Mouse (Mus musculus) forebrain, embryonic 14.5 days (tissue): ENCODE measurements around the gene Pcsk7. TPM values are rescaled to one million over a fixed set of nuclear protein-coding genes. Genes with fewer than 3 reads are reported as not detected.

Experiments
- ATAC-seq: fragments of 200-750 bp; cut with Nextera tagmentation; 2 replicates; pipeline ENCODE4 v1.8.0; 2017; ENCODE audit warnings: mild to moderate bottlenecking, moderate library complexity
- DNase-seq: peaks from one replicate; pipeline ENCODE4 v3.0.0-alpha.2; 2015; ENCODE audit warnings: low spot score
- H3K27ac ChIP-seq: fragments of 300-500 bp; sonication (generic); 2 replicates; pipeline ENCODE4 v1.5.1; 2014; ENCODE audit warnings: low read depth, mild to moderate bottlenecking, control low read depth, low read length, moderate library complexity
- H3K27me3 ChIP-seq: fragments of 300-500 bp; sonication (generic); replicated peaks from 2 replicates; pipeline ENCODE4 v1.6.1; 2014; ENCODE audit warnings: low read length, control low read depth, mixed read lengths; ENCODE audit not compliant: control insufficient read depth, insufficient read depth
- H3K36me3 ChIP-seq: fragments of 300-500 bp; sonication (generic); 2 replicates; pipeline ENCODE4 v1.6.1; 2014; ENCODE audit warnings: low read length, control low read depth; ENCODE audit not compliant: control insufficient read depth, insufficient read depth
- H3K4me1 ChIP-seq: fragments of 300-500 bp; sonication (generic); 2 replicates; pipeline ENCODE4 v1.6.1; 2014; ENCODE audit warnings: antibody characterized with exemption, low read length, control low read depth; ENCODE audit not compliant: control insufficient read depth, insufficient read depth
- H3K4me2 ChIP-seq: fragments of 300-500 bp; sonication (generic); 2 replicates; pipeline ENCODE4 v1.6.1; 2014; ENCODE audit warnings: mild to moderate bottlenecking, control low read depth, low read length
- H3K4me3 ChIP-seq: fragments of 300-500 bp; sonication (generic); 2 replicates; pipeline ENCODE4 v1.5.1; 2014; ENCODE audit warnings: low read depth, low read length, control low read depth
- H3K9ac ChIP-seq: fragments of 300-500 bp; sonication (generic); 2 replicates; pipeline ENCODE4 v1.6.1; 2014; ENCODE audit warnings: mild to moderate bottlenecking, low read length, control low read depth, moderate library complexity
- H3K9me3 ChIP-seq: fragments of 300-500 bp; sonication (generic); replicated peaks from 2 replicates; pipeline ENCODE4 v1.6.1; 2016; ENCODE audit warnings: low read length, control low read depth, mixed read lengths; ENCODE audit not compliant: control insufficient read depth
- WGBS: fragments of 180-500 bp; shearing (Covaris S2); extraction: QIAGEN DNeasy Blood & Tissue Kit; methylation state at CpG from one replicate; pipeline ENCODE4 v1.1.7; 2014; 5-methylcytosine and 5-hydroxymethylcytosine counted together
- polyA plus RNA-seq: library from polyadenylated mRNA; unstranded; fragments of >200 nt; fragmentation: Nextera tagmentation; extraction: Ambion mirVana; gene quantifications from 2 replicates; pipeline ENCODE4 v1.2.1, GENCODE M21; 2014

The Pcsk7 gene
- polyA plus RNA-seq, 1 experiment from 2014 or later, result 13.6 TPM

GRCm38 (mm10) chr9:45932571-45933415 lies 26.5 kb downstream of the Pcsk7 start:
- H3K4me2 ChIP-seq, result no peak overlapping the region
- WGBS, result 81% methylated on average over 11 of the region's 11 CpGs
- no peak overlapping the region for H3K27ac ChIP-seq
- ATAC-seq (no peak), DNase-seq (peak; percentile 32)
- no peaks in the 10 kb centered on the region for H3K27me3 ChIP-seq
- H3K4me1 ChIP-seq, result no peaks in the 10 kb centered on the region; the same call in 1 of the 2 replicates
- H3K4me3 ChIP-seq, result no peak overlapping the region
- no peaks in the 10 kb centered on the region for H3K9me3 ChIP-seq
- H3K36me3 ChIP-seq, result peaks cover 42% of the 10 kb centered on the region
- no peak overlapping the region for H3K9ac ChIP-seq

DNA sequence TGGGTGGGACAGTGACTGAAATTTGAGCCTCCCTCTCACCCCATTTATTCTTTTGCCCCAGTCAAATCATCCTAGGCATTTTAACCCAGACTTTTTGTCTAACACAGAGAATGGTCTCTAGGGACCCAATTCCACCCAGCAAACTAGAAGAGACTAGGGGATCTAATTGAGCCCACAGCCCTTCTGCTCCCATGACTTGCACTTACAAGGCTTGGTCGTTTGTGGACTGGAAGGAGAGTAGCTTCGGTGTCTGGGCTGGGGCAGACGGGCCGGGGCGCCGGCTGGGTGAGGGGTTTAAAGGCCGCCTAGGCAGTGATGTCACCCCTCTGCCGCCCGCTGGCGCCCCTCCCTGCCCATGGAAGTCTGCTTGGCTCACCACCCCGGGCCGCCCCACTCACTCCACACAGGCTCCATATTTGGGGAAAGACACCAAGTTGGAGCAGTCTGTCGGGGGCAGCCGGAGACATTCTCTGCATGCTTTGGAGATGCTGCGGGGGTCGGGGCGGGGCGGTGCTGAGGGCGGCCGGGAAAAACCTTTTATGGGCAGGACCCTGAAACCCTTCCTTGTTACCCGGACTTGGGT lies 29.4 kb downstream of the Pcsk7 start, which contains the start of gene Tagln:
TSS of gene Tagln (minus strand) at position 431 of the 583 bp plus-strand sequence.
- no peak within 1 kb of the TSS for H3K4me3 ChIP-seq
- WGBS, result 8% methylated on average over 21 of the region's 21 CpGs
- H3K4me1 ChIP-seq, result no peaks in the 10 kb centered on the region; the same call in 1 of the 2 replicates
- H3K36me3 ChIP-seq, result peaks cover 29% of the 10 kb centered on the region
- peak within 1 kb of the TSS; percentile 21; the same call in 1 of the 2 replicates for H3K9ac ChIP-seq
- no peaks in the 10 kb centered on the region for H3K27me3 ChIP-seq
- DNase-seq (no peak), ATAC-seq (no peak)
- H3K9me3 ChIP-seq, result no peaks in the 10 kb centered on the region
- peak within 1 kb of the TSS; percentile 23; the same call in 1 of the 2 replicates for H3K4me2 ChIP-seq
- H3K27ac ChIP-seq, result no peak within 1 kb of the TSS

DNA sequence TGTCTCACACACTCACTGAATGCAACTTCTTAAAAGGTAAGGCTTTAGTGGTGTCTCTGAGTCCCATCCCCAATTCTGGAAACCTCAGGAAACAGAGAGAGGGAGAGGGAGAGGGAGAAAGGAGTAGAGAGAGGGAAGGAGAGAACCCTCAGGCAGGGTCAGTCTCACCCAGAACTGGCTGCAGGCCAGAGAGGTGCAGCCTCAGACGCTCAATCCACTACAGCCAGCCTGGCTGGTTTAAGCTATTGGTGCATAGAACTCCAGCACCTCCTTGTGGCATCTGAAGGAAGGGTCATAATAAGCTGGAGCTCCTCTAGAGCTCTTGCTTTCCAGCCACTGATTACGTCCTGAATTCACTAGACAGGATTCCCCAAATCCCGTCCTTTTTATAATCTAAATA lies 30.6 kb downstream of the Pcsk7 start:
- H3K27me3 ChIP-seq, result no peaks in the 10 kb centered on the region
- WGBS, result 14% methylated on average over 3 of the region's 3 CpGs
- ATAC-seq, result peak; percentile 68
- peaks cover 32% of the 10 kb centered on the region for H3K36me3 ChIP-seq
- H3K4me1 ChIP-seq, result no peaks in the 10 kb centered on the region; the same call in 1 of the 2 replicates
- peak; percentile 78 for DNase-seq
- H3K9ac ChIP-seq, result no peak overlapping the region
- no peak overlapping the region for H3K4me3 ChIP-seq
- no peaks in the 10 kb centered on the region for H3K9me3 ChIP-seq
- H3K4me2 ChIP-seq, result no peak overlapping the region
- H3K27ac ChIP-seq, result no peak overlapping the region

GRCm38 (mm10) chr9:45938088-45938487 lies 31.8 kb downstream of the Pcsk7 start:
- Histone ChIP-seq H3K27me3 (no peaks in the 10 kb centered on the region), H3K4me1 (no peaks in the 10 kb centered on the region; the same call in 1 of the 2 replicates), H3K4me3 (no peak overlapping the region), H3K27ac (no peak overlapping the region), H3K4me2 (no peak overlapping the region), H3K36me3 (peaks cover 41% of the 10 kb centered on the region), H3K9me3 (no peaks in the 10 kb centered on the region), H3K9ac (no peak overlapping the region)
- DNase-seq (no peak), ATAC-seq (no peak)
- 92% methylated on average over 8 of the region's 8 CpGs for WGBS

DNA sequence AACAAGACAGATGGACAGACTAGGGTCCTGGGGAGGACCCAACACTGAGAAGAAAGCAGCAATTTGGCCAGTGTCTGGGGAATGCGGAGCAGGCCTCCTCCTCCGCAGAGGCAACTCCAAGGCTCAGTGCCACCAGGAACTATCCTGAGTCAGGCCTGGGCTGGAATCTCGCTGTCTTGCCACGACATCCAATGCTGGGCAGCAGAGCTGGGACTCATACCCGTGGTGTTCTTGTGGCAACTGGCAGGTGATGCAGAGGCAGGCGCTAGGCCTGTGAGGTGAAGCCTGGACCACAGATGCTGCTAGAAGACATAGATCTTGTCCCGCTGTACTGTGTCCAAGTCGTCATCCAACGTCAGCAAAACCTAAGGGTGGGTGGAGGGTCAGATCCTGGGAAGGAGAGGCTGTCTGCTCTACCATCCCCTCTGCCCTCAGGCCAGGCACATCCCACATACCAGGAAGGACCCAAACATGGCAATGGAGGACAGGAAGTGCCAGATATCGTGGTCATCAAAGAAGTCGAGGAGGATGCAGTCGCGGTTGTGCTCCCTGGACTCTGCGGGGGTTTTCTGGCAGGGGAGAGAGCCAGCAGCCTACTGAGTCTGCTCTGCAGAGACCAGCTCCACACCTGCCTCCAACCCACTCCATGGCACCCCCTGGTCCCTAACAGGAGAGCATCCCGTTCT lies 32.8 kb downstream of the Pcsk7 start:
- peaks cover 49% of the 10 kb centered on the region for H3K36me3 ChIP-seq
- no peaks in the 10 kb centered on the region; the same call in 1 of the 2 replicates for H3K4me1 ChIP-seq
- H3K27me3 ChIP-seq, result no peaks in the 10 kb centered on the region
- H3K4me3 ChIP-seq, result no peak overlapping the region
- H3K4me2 ChIP-seq, result no peak overlapping the region
- H3K9ac ChIP-seq, result no peak overlapping the region
- DNase-seq, result no peak
- H3K27ac ChIP-seq, result no peak overlapping the region
- no peak for ATAC-seq
- H3K9me3 ChIP-seq, result no peaks in the 10 kb centered on the region
- 91% methylated on average over 15 of the region's 15 CpGs for WGBS

DNA sequence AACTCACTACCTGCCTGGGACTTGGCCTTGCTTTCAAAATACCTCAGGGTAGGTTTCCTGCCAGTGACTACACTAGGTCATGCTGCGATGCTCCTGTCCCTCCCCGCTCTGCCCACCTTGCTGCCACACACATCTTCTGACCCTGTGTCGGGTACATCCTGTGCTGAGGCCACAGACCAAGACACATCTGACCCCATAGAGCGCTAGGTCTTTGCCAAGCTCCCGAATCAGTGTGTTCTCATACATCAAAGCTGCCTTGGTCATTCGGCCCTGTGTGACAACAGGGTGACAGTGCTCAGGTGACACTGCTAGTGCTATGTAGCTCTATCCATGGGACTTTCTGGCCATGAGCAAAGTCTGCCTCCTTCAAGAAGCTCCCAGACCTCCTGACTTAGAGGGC lies 33.5 kb downstream of the Pcsk7 start:
- Histone ChIP-seq H3K9ac (no peak overlapping the region), H3K9me3 (no peaks in the 10 kb centered on the region), H3K4me3 (no peak overlapping the region), H3K36me3 (peaks cover 56% of the 10 kb centered on the region), H3K27me3 (no peaks in the 10 kb centered on the region), H3K4me1 (no peaks in the 10 kb centered on the region; the same call in 1 of the 2 replicates), H3K27ac (no peak overlapping the region), H3K4me2 (no peak overlapping the region)
- 93% methylated on average over 6 of the region's 6 CpGs for WGBS
- no peak for ATAC-seq
- DNase-seq, result no peak

DNA sequence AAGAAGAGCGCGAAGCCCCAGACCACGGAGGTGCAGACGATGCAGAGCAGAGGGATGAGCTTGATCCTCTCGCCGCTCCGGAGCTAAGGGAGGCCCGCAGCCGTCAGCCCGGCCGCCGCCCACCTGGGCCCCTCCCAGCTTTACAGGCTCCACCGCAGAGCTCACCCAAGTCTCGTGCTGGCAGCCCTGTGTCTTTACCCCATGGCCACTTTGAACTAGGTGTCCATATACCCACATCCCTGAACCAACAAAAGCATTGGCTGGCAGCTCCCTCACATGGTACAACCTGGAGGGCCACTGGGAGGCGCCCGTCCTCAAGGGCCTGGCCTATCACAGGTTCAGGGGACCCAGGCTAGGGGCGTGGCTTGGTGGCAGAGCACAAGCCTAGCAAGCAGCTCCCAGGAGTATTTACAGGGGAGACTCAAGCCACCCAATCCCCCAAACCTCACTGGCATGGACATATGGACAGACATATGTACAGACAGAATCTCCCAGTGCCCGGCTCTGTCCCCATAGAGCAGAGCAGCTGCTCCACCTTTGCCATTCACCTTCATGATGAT lies 35.1 kb downstream of the Pcsk7 start:
- WGBS, result 54% methylated on average over 18 of the region's 18 CpGs
- DNase-seq (no peak), ATAC-seq (no peak)
- Histone ChIP-seq H3K36me3 (peaks cover 73% of the 10 kb centered on the region), H3K9me3 (no peaks in the 10 kb centered on the region), H3K4me2 (no peak overlapping the region), H3K4me1 (no peaks in the 10 kb centered on the region), H3K27ac (no peak overlapping the region), H3K9ac (no peak overlapping the region), H3K27me3 (no peaks in the 10 kb centered on the region), H3K4me3 (no peak overlapping the region)

DNA sequence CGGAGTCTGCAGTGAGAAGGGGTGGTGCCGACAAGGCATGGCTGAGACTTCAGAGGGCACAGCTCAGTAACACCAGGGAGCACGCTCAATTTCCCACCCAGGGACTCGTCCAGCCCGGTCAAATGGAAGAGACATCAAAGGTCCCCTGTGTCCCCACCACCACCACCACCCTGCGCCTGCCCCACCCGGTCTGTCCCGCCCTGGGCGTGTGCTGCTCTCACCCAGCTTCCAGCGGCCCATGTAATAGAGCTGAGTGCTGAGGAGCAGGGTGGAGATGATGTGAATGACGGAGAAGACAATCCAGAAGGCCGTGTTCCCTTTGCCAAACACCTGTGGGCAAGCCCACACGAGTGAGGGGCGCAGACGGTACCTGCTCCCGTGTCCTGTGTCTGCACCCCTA lies 36.2 kb downstream of the Pcsk7 start:
- Histone ChIP-seq H3K9ac (no peak overlapping the region), H3K4me3 (no peak overlapping the region), H3K27me3 (no peaks in the 10 kb centered on the region), H3K9me3 (no peaks in the 10 kb centered on the region), H3K36me3 (peaks cover 81% of the 10 kb centered on the region), H3K4me2 (no peak overlapping the region), H3K4me1 (no peaks in the 10 kb centered on the region), H3K27ac (no peak overlapping the region)
- ATAC-seq (no peak), DNase-seq (no peak)
- 94% methylated on average over 16 of the region's 16 CpGs for WGBS
